Mouse (Mus musculus) cerebellum, postnatal 4 days (tissue): ENCODE measurements around the gene Ptpn3.
"Not testable (repeated sequence)": the region's sequence is repeated elsewhere in the genome, so short reads cannot be mapped to it uniquely, and the experiment has no call there.

Source experiments
- DNase-seq, 2 experiments: peaks; one replicate each; pipeline ENCODE4 v3.0.0; 2022; ENCODE audit warnings: low spot score in 2 of 2, mixed read lengths in 1 of 2

The Ptpn3 gene

DNA sequence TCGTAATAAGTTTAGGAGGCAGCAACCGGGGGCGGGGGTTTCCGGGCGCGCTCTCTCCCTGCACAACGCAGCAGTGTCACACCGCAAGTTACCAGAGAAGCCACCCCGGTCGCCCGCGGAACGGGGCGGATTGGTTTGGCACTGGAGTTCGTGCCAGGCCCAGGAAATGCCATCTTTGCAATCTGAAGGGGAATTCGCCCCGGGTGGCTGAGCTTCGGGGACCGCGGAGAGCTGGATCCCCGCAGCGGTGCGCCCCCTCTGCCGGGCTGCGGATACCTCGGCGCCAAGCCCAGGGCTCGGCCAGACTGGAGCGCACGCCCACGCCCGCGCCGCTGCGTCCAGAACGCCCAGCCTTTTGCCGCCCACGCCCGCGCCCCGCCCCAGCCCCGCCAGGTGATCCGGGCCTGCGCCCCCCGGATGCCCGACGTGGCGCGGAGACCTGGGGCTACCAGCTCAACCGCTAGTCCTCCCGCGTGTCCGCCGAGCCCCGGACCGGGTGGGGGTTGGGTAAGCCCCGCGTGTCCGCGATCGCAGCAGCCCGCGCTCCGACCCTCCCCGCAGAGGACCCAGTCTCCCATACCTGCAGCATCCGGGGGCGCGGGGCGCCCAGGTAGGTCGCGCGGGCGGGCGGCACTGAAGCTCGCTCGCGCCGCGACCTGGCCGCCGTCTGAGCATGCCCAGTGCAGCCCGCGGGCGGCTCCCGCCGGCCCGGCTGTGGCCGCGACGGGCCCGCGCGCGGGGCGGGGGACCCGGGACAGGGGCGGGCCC lies 1.8 kb downstream of the Ptpn3 start:
- peak; percentile 39 to 42 for DNase-seq

GRCm38 (mm10) chr4:57299308-57299700 lies 2.3 kb downstream of the Ptpn3 start:
- DNase-seq, result peak in 1 of 2 experiments; percentile 31

DNA sequence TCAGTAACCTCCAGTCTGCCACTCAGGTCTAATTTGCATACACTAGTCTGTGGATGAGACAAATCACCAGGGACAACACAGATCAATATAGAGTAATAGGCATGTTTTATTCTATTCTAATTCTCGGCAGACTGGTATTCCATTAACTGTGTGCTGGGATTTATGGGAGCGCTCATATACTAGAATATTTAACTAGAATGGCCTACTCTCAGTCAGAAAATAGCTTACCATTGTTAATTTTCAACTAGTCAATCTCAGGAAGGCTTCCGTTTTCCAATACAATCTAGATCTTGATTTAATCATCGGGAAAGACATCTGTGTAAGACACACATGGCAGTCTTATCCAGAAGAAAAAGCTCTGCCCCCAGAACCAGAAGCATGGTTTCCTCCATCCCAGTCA lies 3.5 kb downstream of the Ptpn3 start:
- DNase-seq, result no peak

DNA sequence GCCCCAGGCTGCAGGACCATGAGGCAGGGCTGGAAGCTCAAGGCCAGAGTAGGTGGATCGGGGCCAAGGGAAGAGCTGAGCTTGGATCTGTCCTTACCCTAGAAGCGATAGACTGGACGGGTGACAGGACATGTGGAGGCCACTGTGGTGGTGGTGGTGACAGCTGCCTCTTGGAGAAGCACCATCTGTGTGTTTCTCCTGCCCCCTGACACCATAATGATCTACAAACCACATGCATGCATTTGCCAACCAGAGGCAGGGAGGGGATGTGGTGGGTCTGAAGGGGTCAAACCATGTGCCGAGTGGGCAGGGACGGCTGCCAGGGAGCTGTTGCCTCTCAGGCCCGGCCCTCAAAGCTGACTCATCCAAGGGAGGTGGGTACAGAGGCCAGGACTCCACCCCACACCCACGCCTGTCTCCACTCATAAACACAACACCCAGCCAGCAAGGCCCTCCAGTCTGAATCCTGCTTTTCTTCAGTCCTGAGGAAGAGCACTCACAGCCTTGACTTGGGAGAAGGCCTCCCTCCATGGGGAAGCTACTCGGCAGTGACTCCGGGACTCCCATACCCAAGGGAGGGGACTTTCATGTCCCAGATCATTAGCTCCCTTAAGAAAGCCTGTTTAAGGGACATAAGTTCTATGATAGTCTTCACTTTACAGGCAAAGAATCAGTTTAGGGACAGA lies 6.5 kb downstream of the Ptpn3 start:
- peak in 1 of 2 experiments; percentile 77 for DNase-seq

- DNase-seq, result no peak
These were observed 9.0 kb downstream of the Ptpn3 start for GRCm38 (mm10) chr4:57292670-57293069.

DNA sequence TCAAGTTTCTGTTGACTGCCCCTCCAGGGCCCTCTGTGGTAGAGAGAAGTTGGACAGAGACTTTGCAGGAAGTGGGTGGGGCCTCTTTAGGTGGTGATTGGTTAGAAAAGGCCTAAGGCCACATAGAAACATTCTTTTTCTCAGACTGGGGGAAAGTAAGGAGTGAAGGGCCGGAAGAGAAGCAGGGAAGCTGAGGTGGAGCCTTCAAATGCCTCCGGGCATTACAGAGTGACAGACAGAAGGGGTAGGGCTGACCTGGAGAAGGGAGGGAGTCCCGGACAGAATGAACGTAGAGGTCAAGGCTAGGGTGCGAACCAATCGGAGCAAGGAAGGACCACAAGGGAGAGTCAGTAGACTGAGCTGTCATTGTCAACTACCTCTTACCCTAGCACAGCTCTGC lies 11.6 kb downstream of the Ptpn3 start:
- DNase-seq, result no peak

GRCm38 (mm10) chr4:57287808-57288207 lies 13.8 kb downstream of the Ptpn3 start:
- DNase-seq, result no peak

- no peak for DNase-seq
These were observed 16.4 kb downstream of the Ptpn3 start for GRCm38 (mm10) chr4:57285251-57285650.

- no peak for DNase-seq
These were observed 18.4 kb downstream of the Ptpn3 start for GRCm38 (mm10) chr4:57283189-57283588.

DNA sequence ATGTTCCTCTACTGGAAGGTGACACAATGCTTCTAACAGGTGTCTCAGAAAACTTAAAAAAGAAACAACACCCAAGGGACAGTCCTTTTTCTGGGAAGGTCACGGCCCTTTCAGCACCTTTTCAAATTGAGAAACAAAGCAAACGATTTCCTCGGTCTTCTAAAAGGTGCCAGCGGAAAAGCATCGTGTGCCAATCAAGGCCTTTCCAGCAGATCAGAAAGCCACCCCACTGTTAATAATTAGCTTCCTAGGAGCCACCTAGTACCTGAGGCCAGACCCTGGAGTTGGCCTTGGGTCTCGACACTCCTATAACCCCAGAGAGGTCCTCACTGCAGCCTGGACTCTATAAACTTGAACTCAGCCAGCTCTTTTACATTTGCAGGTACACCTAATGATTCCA lies 19.0 kb downstream of the Ptpn3 start:
- no peak for DNase-seq

- DNase-seq, result no peak
These were observed 19.5 kb downstream of the Ptpn3 start for GRCm38 (mm10) chr4:57282179-57282578.

GRCm38 (mm10) chr4:57280888-57281287 lies 20.7 kb downstream of the Ptpn3 start:
- peak in 1 of 2 experiments; percentile 50 for DNase-seq

GRCm38 (mm10) chr4:57279229-57279628 lies 22.4 kb downstream of the Ptpn3 start:
- no peak for DNase-seq

DNA sequence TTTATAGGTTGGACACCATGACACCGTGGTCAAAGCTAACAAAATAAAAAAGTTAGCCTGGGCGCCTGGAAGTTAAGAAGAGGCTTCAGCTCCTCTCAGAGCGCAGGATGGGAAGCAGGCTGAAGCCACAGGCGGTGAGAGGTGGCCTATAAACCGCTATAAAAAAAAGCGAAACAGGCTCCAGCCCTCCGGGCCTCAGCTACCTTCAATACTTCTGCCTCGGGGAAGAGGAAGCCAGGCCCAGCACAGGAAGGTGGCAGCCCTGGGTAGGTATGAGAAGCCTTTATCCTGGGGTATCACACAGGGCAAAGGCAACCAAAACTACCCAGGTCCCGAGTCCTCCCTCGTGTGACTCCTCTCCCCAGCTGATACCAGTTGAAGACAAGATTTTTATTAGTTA lies 22.8 kb downstream of the Ptpn3 start:
- DNase-seq, result no peak

GRCm38 (mm10) chr4:57277671-57278070 lies 24.0 kb downstream of the Ptpn3 start:
- DNase-seq, result no peak

GRCm38 (mm10) chr4:57275116-57275743 lies 26.4 kb downstream of the Ptpn3 start:
- peak; percentile 51 to 65 for DNase-seq

DNA sequence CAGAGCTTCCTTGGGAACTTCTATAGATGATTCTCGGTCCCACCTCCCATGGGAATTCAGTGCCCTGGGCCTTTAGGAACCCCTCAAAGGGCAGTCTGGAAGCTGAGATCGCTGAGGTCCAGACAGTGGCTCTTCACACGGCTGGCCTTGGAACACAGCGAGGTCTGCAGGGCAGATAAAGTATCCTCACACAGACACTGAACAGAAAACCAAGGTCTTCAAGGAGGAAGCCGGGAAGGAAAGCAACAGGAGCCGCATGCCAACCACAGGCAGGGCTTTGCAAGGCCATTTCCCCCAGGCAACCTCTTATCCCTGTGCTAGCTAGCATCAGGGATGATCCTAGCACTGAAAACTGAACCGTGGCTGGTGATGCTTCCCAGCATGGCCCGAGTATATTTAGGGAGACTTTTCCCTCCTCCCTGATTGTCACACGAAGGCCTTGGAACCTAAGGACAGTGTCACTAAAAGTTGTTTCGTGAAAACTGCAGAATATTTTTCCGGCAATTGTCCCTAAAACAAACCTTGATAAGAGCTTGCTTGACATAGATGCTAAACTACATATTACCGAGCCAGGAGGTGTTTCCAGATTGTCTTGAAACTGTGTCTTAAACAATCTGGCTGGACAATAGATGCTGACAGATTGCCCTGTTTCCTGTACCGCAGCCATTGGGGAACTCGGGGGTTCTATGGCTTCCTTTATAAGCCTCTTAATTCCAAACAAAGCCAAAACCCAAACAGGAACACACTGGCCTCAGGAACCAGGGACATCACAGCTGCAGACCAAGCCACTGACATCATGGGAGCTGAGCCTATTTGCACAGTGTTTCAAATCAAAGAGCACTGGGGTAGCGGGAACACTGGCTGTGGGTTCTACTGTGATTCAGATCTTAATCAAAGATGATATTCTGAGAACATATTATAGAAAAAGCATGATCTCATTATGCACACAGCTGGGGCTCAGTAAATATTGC lies 27.8 kb downstream of the Ptpn3 start:
- no peak for DNase-seq

DNA sequence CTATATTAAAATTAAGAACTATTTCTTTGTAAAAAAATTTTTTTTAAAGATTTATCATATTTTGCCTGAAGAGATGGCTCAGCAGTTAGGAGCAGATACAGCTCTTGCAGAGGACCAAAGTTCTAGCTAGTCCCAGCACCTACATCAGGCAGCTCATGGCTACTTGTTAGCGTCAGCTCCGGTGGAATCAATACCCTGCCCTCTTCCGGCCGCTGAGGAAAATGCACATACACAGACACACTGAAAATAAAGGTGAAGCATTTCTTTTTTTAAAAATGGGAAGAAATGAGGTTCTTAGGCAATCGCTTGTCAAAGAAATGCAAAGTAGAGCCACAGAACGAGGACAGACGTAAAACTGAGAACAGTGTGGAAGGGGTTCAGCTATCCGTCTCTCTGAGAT lies 30.6 kb downstream of the Ptpn3 start:
- DNase-seq, result no peak

GRCm38 (mm10) chr4:57270489-57270888 lies 31.1 kb downstream of the Ptpn3 start:
- DNase-seq, result not testable (repeated sequence)

- no peak for DNase-seq
These were observed 32.3 kb downstream of the Ptpn3 start for GRCm38 (mm10) chr4:57269344-57269743.

- no peak for DNase-seq
These were observed 33.3 kb downstream of the Ptpn3 start for GRCm38 (mm10) chr4:57268330-57268729.

GRCm38 (mm10) chr4:57266389-57266788 lies 35.2 kb downstream of the Ptpn3 start:
- no peak for DNase-seq
